Mouse (Mus musculus): ENCODE results near the gene Pdpk1. TPM values are rescaled to one million over a fixed set of nuclear protein-coding genes. Genes with fewer than 3 reads are reported as not detected.

Pdpk1 gene
- polyA plus RNA-seq, 1 experiment: 39.9 TPM

DNA sequence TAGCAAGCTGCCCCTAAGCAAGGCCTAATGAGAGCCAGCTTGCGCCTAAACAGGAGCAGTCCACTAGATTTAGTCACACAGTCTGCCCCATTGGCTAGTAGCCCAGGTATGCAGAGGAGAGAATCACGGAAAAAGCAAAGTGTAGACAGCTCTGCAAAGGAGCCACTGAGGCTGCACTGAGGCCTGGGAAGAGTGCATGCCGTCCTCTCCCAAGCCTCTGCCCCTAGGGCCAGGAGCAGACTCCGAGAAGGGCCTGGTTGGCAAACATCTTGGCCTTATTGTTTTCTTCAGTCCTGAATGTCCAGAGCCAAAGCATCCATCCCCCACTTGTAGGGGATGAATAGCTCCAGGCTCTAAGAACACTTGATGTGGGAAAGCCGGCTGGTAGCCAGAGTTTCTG lies 82.5 kb downstream of the Pdpk1 start:
- TF ChIP-seq POLR2A (IDR thresholded peaks at IDR 0.05; ENCODE audit: borderline replicate concordance, insufficient read depth, low read length) (no peak), CTCF (IDR thresholded peaks at IDR 0.05; ENCODE audit: borderline replicate concordance, insufficient read depth, low read depth, low read length) (no peak)
- Histone ChIP-seq H3K4me1 (ENCODE audit: control insufficient read depth, insufficient read depth, low read length) (peaks cover 4% of the 10 kb centered on the region; the same call in 1 of the 2 replicates), H3K27me3 (ENCODE audit: control insufficient read depth, insufficient read depth, low read length) (no peaks in the 10 kb centered on the region), H3K4me3 (replicated peaks; ENCODE audit: insufficient read depth, low read depth, low read length) (no peak overlapping the region), H3K27ac (ENCODE audit: insufficient read depth, low read length) (no peak overlapping the region; the same call in 1 of the 2 replicates)
- 35% methylated on average over 5 of the region's 5 CpGs for WGBS
- DNase-seq: peak; percentile 44 to 59

DNA sequence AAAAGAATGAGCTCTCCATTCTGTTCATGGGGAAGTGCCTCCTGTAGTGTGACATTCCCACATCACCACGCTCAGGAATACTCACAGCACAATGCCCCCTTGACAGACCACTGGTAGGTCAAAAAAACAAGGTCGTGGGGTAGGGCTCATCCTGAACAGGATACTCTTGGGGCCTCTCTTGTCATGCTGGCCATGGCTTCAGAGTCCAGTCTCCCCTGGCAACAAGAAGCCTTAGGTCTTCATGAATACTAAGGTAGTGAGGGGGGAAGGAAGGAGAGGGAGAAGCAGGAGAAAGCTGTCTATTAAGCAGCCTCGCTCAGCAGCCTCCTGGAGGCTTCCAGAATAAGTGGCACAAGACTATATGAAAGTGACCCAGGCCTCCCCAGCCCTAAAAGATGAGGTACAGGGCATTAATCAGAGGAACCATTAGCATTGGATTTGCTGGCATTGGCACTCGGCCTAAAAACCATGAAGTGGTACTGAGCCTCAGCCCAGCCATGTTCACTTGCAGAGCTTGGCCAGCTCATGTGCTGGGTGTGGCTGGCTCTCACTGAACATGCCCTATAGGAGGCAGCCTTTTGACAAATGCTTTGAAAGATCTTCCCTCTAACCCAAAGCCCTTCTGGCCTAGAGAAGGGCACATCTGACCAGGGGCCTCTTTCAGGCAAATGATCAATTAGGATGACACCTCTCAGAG lies 88.1 kb downstream of the Pdpk1 start:
- H3K4me3 ChIP-seq (replicated peaks; ENCODE audit: insufficient read depth, low read depth, low read length): no peak overlapping the region
- H3K4me1 ChIP-seq (ENCODE audit: control insufficient read depth, insufficient read depth, low read length): peaks cover 2% of the 10 kb centered on the region; the same call in 1 of the 2 replicates
- no peak for DNase-seq
- H3K27me3 ChIP-seq (ENCODE audit: control insufficient read depth, insufficient read depth, low read length): no peaks in the 10 kb centered on the region
- no peak for TF ChIP-seq POLR2A (IDR thresholded peaks at IDR 0.05; ENCODE audit: borderline replicate concordance, insufficient read depth, low read length)
- TF ChIP-seq CTCF (IDR thresholded peaks at IDR 0.05; ENCODE audit: borderline replicate concordance, insufficient read depth, low read depth, low read length): no peak
- 57% methylated on average over 4 of the region's 4 CpGs for WGBS
- peak overlapping the region; percentile 17; the same call in 1 of the 2 replicates for H3K27ac ChIP-seq (ENCODE audit: insufficient read depth, low read length)

DNA sequence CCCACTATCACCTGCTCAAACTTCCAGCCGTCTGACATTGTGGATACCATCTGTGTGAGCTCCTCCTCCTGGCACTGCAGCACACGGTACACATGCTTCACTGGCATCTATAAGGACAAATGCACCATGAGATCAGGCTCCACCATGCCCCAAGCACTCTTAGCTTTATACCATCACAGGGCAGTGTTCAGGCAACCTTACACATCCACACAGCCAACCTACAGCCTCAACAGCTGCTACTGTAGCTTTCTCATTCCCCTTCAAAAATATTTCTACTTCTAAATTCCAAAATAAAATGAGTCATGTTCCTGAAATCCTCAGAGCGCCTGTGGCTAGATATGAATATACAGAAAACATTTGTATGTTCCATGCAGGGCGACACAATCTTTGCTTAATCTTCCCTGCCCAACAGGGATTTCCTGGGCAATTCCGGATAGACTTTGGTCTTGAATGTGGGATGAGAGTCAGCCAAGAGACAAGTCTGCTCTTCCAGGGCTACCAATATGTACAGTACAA lies 92.9 kb downstream of the Pdpk1 start:
- H3K27me3 ChIP-seq (ENCODE audit: control insufficient read depth, insufficient read depth, low read length): no peaks in the 10 kb centered on the region
- DNase-seq: no peak
- no peak overlapping the region for H3K27ac ChIP-seq (ENCODE audit: insufficient read depth, low read length)
- 62% methylated on average over 5 of the region's 5 CpGs for WGBS
- H3K4me3 ChIP-seq (replicated peaks; ENCODE audit: insufficient read depth, low read depth, low read length): no peak overlapping the region
- TF ChIP-seq POLR2A (IDR thresholded peaks at IDR 0.05; ENCODE audit: borderline replicate concordance, insufficient read depth, low read length) (no peak), CTCF (IDR thresholded peaks at IDR 0.05; ENCODE audit: borderline replicate concordance, insufficient read depth, low read depth, low read length) (no peak)
- peaks cover 4% of the 10 kb centered on the region; the same call in 1 of the 2 replicates for H3K4me1 ChIP-seq (ENCODE audit: control insufficient read depth, insufficient read depth, low read length)

- DNase-seq: peak in 1 of 2 experiments; percentile 32
- no peaks in the 10 kb centered on the region for H3K27me3 ChIP-seq (ENCODE audit: control insufficient read depth, insufficient read depth, low read length)
- peaks cover 4% of the 10 kb centered on the region; the same call in 1 of the 2 replicates for H3K4me1 ChIP-seq (ENCODE audit: control insufficient read depth, insufficient read depth, low read length)
- H3K4me3 ChIP-seq (replicated peaks; ENCODE audit: insufficient read depth, low read depth, low read length): no peak overlapping the region
- 73% methylated on average over 14 of the region's 14 CpGs for WGBS
- 0 out of 2 replicates have a peak overlapping the region, but pooled peaks have one; percentile 17 for H3K27ac ChIP-seq (ENCODE audit: insufficient read depth, low read length)
- no peak for TF ChIP-seq POLR2A (IDR thresholded peaks at IDR 0.05; ENCODE audit: borderline replicate concordance, insufficient read depth, low read length)
- no peak for TF ChIP-seq CTCF (IDR thresholded peaks at IDR 0.05; ENCODE audit: borderline replicate concordance, insufficient read depth, low read depth, low read length)
Observed at GRCm38 (mm10) chr17:24056636-24057625, 93.8 kb downstream of the Pdpk1 start.

DNA sequence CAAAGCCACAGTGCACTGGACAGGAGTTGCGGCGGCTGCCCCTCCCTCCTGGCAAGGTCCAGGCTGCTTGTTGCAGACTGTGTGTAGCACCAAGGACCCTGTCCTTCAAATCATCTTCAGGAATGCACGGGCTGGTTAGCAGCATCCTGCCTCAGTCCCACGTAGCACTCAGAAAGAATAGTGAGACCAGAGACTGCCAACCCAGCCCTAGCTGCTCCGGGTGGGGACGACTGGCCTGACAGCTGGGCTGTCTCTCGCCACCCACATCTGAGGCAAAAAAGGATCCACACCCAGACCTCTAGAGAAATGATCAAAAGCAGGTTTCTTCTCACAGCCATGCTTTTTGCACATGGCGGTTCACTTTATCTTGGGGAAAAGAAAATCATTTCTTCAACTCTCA lies 101.7 kb downstream of the Pdpk1 start:
- H3K4me3 ChIP-seq (replicated peaks; ENCODE audit: insufficient read depth, low read depth, low read length): no peak overlapping the region
- no peak for DNase-seq
- 90% methylated on average over 8 of the region's 8 CpGs for WGBS
- no peak overlapping the region for H3K27ac ChIP-seq (ENCODE audit: insufficient read depth, low read length)
- H3K4me1 ChIP-seq (ENCODE audit: control insufficient read depth, insufficient read depth, low read length): no peaks in the 10 kb centered on the region
- TF ChIP-seq POLR2A (IDR thresholded peaks at IDR 0.05; ENCODE audit: borderline replicate concordance, insufficient read depth, low read length): no peak
- no peak for TF ChIP-seq CTCF (IDR thresholded peaks at IDR 0.05; ENCODE audit: borderline replicate concordance, insufficient read depth, low read depth, low read length)
- no peaks in the 10 kb centered on the region for H3K27me3 ChIP-seq (ENCODE audit: control insufficient read depth, insufficient read depth, low read length)

DNA sequence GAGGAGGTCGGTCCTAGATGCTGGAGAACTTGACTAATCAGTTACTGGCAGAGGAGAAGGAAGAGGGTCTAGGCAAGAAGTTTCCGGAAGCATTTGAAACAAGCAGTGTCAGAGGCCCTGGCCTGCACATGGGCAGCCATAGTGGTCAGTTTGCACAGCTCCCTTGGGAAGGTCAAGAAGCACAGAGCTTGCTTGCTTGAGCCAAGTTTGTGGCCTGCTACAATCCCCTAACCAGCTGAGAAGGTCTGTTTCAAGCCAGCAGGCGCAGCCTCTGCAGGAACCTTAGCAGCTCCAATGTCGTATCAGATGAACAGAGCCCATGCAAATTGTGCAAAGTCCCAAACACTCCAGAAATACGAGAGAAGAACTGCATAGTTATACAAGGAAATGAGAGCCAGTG lies 102.7 kb downstream of the Pdpk1 start:
- no peaks in the 10 kb centered on the region for H3K27me3 ChIP-seq (ENCODE audit: control insufficient read depth, insufficient read depth, low read length)
- H3K4me1 ChIP-seq (ENCODE audit: control insufficient read depth, insufficient read depth, low read length): no peaks in the 10 kb centered on the region
- H3K4me3 ChIP-seq (replicated peaks; ENCODE audit: insufficient read depth, low read depth, low read length): no peak overlapping the region
- DNase-seq: no peak
- H3K27ac ChIP-seq (ENCODE audit: insufficient read depth, low read length): no peak overlapping the region
- no peak for TF ChIP-seq POLR2A (IDR thresholded peaks at IDR 0.05; ENCODE audit: borderline replicate concordance, insufficient read depth, low read length)
- no peak for TF ChIP-seq CTCF (IDR thresholded peaks at IDR 0.05; ENCODE audit: borderline replicate concordance, insufficient read depth, low read depth, low read length)
- 85% methylated on average over 5 of the region's 5 CpGs for WGBS

- no peak for DNase-seq
- no peak overlapping the region for H3K27ac ChIP-seq (ENCODE audit: insufficient read depth, low read length)
- H3K4me1 ChIP-seq (ENCODE audit: control insufficient read depth, insufficient read depth, low read length): no peaks in the 10 kb centered on the region
- H3K4me3 ChIP-seq (replicated peaks; ENCODE audit: insufficient read depth, low read depth, low read length): no peak overlapping the region
- TF ChIP-seq CTCF (IDR thresholded peaks at IDR 0.05; ENCODE audit: borderline replicate concordance, insufficient read depth, low read depth, low read length): no peak
- no peak for TF ChIP-seq POLR2A (IDR thresholded peaks at IDR 0.05; ENCODE audit: borderline replicate concordance, insufficient read depth, low read length)
- H3K27me3 ChIP-seq (ENCODE audit: control insufficient read depth, insufficient read depth, low read length): no peaks in the 10 kb centered on the region
- 60% methylated on average over 5 of the region's 5 CpGs for WGBS
Observed at GRCm38 (mm10) chr17:24046026-24046425, 104.7 kb downstream of the Pdpk1 start.
